Mouse (Mus musculus): ENCODE data around the gene Foxj1. TPM values are rescaled to one million over a fixed set of nuclear protein-coding genes. Genes with fewer than 3 reads are reported as not detected.
A peak's percentile ranks its signal among the peaks of the same experiment; 100 is the strongest.

Foxj1 gene
- polyA plus RNA-seq, 1 experiment from 2014 or later: 0.20 TPM

DNA sequence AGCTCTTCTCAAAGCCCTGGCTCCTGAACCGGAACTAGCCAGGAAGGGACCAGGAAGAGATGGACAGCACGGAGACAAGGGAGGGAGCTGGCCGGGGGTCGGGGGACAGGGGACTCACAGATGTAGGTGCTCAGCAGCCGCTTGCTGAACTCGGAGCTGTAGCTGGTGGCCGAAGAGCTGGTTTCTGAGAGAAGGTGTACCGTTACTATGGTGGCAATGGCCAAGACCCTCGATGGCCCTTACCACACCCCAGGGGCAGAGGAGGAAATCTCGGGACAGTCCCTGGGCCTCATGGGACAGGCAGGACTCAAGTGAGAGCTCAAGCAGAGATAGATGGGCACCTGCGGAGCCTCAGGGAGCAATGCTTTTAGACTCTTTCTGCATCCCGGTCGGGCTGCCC is 42.8 kb downstream of the Foxj1 start:
- no peak overlapping the region for H3K4me2 ChIP-seq (ENCODE audit: low read depth, severe bottlenecking)
- H3K9me3 ChIP-seq (ENCODE audit: control insufficient read depth, low read length): no peaks in the 10 kb centered on the region
- no peaks in the 10 kb centered on the region for H3K27me3 ChIP-seq (ENCODE audit: control insufficient read depth, insufficient read depth, low read length)
- no peak overlapping the region for H3K4me3 ChIP-seq (ENCODE audit: low read depth, low read length)
- H3K36me3 ChIP-seq (ENCODE audit: control insufficient read depth, insufficient read depth, low read length): peaks cover 7% of the 10 kb centered on the region
- no peak for ATAC-seq (ENCODE audit: insufficient number of reproducible peaks, low FRiP score, low TSS enrichment, low read depth)
- no peak for DNase-seq (ENCODE audit: low spot score)
- H3K27ac ChIP-seq (replicated peaks; ENCODE audit: low read depth, low read length): no peak overlapping the region
- no peaks in the 10 kb centered on the region for H3K4me1 ChIP-seq (ENCODE audit: control insufficient read depth, insufficient read depth, low read length)
- H3K9ac ChIP-seq (ENCODE audit: low read length): no peak overlapping the region
- WGBS: 91% methylated on average over 13 of the region's 13 CpGs

- no peak overlapping the region for H3K27ac ChIP-seq (replicated peaks; ENCODE audit: low read depth, low read length)
- 72% methylated on average over 8 of the region's 8 CpGs for WGBS
- no peak overlapping the region for H3K9ac ChIP-seq (ENCODE audit: low read length)
- ATAC-seq (ENCODE audit: insufficient number of reproducible peaks, low FRiP score, low TSS enrichment, low read depth) (no peak), DNase-seq (ENCODE audit: low spot score) (no peak)
- H3K4me1 ChIP-seq (ENCODE audit: control insufficient read depth, insufficient read depth, low read length): no peaks in the 10 kb centered on the region
- H3K4me2 ChIP-seq (ENCODE audit: low read depth, severe bottlenecking): no peak overlapping the region
- peaks cover 7% of the 10 kb centered on the region; the same call in 1 of the 2 replicates for H3K36me3 ChIP-seq (ENCODE audit: control insufficient read depth, insufficient read depth, low read length)
- H3K27me3 ChIP-seq (ENCODE audit: control insufficient read depth, insufficient read depth, low read length): no peaks in the 10 kb centered on the region; the same call in 1 of the 2 replicates
- no peaks in the 10 kb centered on the region for H3K9me3 ChIP-seq (ENCODE audit: control insufficient read depth, low read length)
- H3K4me3 ChIP-seq (ENCODE audit: low read depth, low read length): no peak overlapping the region
These were observed 44.6 kb downstream of the Foxj1 start for GRCm38 (mm10) chr11:116290556-116290955.

GRCm38 (mm10) chr11:116287351-116287750 is 47.8 kb downstream of the Foxj1 start:
- Histone ChIP-seq H3K27me3 (ENCODE audit: control insufficient read depth, insufficient read depth, low read length) (peaks cover 28% of the 10 kb centered on the region), H3K36me3 (ENCODE audit: control insufficient read depth, insufficient read depth, low read length) (peaks cover 7% of the 10 kb centered on the region; the same call in 1 of the 2 replicates), H3K4me3 (ENCODE audit: low read depth, low read length) (no peak overlapping the region), H3K27ac (replicated peaks; ENCODE audit: low read depth, low read length) (no peak overlapping the region), H3K4me1 (ENCODE audit: control insufficient read depth, insufficient read depth, low read length) (no peaks in the 10 kb centered on the region), H3K9ac (ENCODE audit: low read length) (no peak overlapping the region), H3K4me2 (ENCODE audit: low read depth, severe bottlenecking) (no peak overlapping the region), H3K9me3 (ENCODE audit: control insufficient read depth, low read length) (no peaks in the 10 kb centered on the region)
- 80% methylated on average over 5 of the region's 5 CpGs for WGBS
- no peak for DNase-seq (ENCODE audit: low spot score)
- no peak for ATAC-seq (ENCODE audit: insufficient number of reproducible peaks, low FRiP score, low TSS enrichment, low read depth)

DNA sequence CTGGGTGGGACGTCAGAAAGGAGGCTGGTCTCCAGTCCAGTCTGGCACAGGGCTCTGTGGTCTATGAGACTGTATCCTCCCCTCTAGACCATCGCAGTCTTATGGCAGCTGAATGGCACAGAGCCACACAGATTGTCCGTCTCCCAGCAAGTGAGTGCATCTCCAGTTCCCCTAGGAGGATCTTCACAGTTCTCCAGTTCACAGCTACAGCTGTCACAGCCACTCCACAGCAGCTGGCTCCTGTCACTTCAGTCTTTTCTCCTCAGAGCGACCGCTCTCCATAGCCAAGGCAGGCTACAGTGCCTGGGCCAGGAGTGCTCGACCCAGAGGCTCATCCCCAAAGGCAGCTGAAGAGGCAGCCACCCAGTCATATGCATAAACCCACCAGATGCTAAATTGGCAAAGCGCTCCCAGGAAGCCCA is 49.4 kb downstream of the Foxj1 start:
- DNase-seq (ENCODE audit: low spot score) (no peak), ATAC-seq (ENCODE audit: insufficient number of reproducible peaks, low FRiP score, low TSS enrichment, low read depth) (no peak)
- 74% methylated on average over 7 of the region's 7 CpGs for WGBS
- H3K4me3 ChIP-seq (ENCODE audit: low read depth, low read length): no peak overlapping the region
- peaks cover 3% of the 10 kb centered on the region; the same call in 1 of the 2 replicates for H3K36me3 ChIP-seq (ENCODE audit: control insufficient read depth, insufficient read depth, low read length)
- peaks cover 44% of the 10 kb centered on the region for H3K27me3 ChIP-seq (ENCODE audit: control insufficient read depth, insufficient read depth, low read length)
- H3K4me1 ChIP-seq (ENCODE audit: control insufficient read depth, insufficient read depth, low read length): peaks cover 4% of the 10 kb centered on the region; the same call in 1 of the 2 replicates
- no peaks in the 10 kb centered on the region for H3K9me3 ChIP-seq (ENCODE audit: control insufficient read depth, low read length)
- H3K4me2 ChIP-seq (ENCODE audit: low read depth, severe bottlenecking): no peak overlapping the region
- no peak overlapping the region for H3K27ac ChIP-seq (replicated peaks; ENCODE audit: low read depth, low read length)
- H3K9ac ChIP-seq (ENCODE audit: low read length): no peak overlapping the region

DNA sequence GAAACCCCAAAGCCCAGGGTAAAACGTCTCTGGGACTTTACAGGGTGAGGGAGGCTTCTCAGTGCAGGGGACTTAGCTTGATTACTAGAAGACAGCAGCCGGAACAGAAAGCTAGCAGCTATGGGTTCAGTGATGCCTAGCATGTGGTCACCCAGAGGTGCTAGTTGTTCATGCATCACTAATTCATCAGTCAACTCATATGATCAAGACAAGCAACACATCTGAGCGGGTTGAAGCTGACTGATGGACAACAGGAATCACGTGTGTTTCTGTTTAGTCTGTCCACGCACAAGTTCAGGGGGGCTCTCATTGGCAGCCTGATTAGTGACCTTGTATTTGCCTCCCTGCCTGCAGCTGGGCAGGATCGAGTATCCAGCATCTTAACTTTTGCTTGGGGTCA is 51.2 kb downstream of the Foxj1 start:
- Histone ChIP-seq H3K9me3 (ENCODE audit: control insufficient read depth, low read length) (no peaks in the 10 kb centered on the region), H3K27ac (replicated peaks; ENCODE audit: low read depth, low read length) (no peak overlapping the region), H3K4me3 (ENCODE audit: low read depth, low read length) (no peak overlapping the region), H3K4me1 (ENCODE audit: control insufficient read depth, insufficient read depth, low read length) (peaks cover 4% of the 10 kb centered on the region; the same call in 1 of the 2 replicates), H3K9ac (ENCODE audit: low read length) (no peak overlapping the region), H3K4me2 (ENCODE audit: low read depth, severe bottlenecking) (no peak overlapping the region), H3K27me3 (ENCODE audit: control insufficient read depth, insufficient read depth, low read length) (peaks cover 53% of the 10 kb centered on the region), H3K36me3 (ENCODE audit: control insufficient read depth, insufficient read depth, low read length) (peaks cover 3% of the 10 kb centered on the region; the same call in 1 of the 2 replicates)
- ATAC-seq (ENCODE audit: insufficient number of reproducible peaks, low FRiP score, low TSS enrichment, low read depth) (no peak), DNase-seq (ENCODE audit: low spot score) (no peak)
- 41% methylated on average over 6 of the region's 6 CpGs for WGBS

DNA sequence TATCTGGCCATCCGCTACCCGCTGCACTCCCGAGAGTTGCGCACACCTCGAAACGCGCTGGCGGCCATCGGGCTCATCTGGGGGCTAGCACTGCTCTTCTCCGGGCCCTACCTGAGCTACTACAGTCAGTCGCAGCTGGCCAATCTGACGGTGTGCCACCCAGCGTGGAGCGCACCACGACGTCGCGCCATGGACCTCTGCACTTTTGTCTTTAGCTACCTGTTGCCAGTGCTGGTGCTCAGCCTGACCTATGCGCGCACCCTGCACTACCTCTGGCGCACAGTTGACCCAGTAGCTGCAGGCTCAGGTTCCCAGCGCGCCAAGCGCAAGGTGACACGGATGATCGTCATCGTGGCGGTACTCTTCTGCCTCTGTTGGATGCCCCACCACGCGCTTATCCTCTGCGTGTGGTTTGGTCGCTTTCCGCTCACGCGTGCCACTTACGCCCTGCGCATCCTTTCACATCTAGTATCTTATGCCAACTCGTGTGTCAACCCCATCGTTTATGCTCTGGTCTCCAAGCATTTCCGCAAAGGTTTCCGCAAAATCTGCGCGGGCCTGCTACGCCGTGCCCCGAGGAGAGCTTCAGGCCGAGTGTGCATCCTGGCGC is 52.2 kb downstream of the Foxj1 start:
- DNase-seq (ENCODE audit: low spot score): peak; percentile 33

DNA sequence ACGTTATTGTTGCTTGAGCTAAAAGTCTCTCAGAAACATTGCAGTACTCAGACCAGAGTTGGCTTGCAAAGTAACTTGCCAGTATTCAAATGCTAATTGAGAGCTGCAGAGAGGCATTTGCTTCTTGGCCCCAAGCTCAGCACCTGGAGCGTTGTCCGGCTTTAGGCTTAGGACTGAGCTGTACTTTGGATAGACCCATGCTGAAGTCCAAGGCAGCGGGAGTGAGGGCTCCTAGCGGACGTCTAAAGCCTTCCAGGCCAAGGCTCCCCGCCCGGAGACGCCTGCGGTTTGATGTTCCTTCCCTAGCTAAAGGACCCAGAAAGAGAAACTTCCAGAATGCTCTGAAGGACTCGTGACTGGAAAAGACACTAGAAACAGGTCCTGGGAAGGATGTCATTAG is 53.1 kb downstream of the Foxj1 start:
- Histone ChIP-seq H3K36me3 (ENCODE audit: control insufficient read depth, insufficient read depth, low read length) (no peaks in the 10 kb centered on the region), H3K27me3 (ENCODE audit: control insufficient read depth, insufficient read depth, low read length) (peaks cover 53% of the 10 kb centered on the region), H3K9me3 (ENCODE audit: control insufficient read depth, low read length) (no peaks in the 10 kb centered on the region), H3K4me1 (ENCODE audit: control insufficient read depth, insufficient read depth, low read length) (peaks cover 4% of the 10 kb centered on the region; the same call in 1 of the 2 replicates), H3K9ac (ENCODE audit: low read length) (no peak overlapping the region), H3K4me3 (ENCODE audit: low read depth, low read length) (no peak overlapping the region), H3K27ac (replicated peaks; ENCODE audit: low read depth, low read length) (no peak overlapping the region), H3K4me2 (ENCODE audit: low read depth, severe bottlenecking) (no peak overlapping the region)
- ATAC-seq (ENCODE audit: insufficient number of reproducible peaks, low FRiP score, low TSS enrichment, low read depth): no peak
- DNase-seq (ENCODE audit: low spot score): peak; percentile 57
- WGBS: under 1% methylated on average over 11 of the region's 11 CpGs

More for the DNA sequence above, 52.2 kb downstream of the Foxj1 start:
- no peak overlapping the region for H3K4me3 ChIP-seq (ENCODE audit: low read depth, low read length)
- H3K36me3 ChIP-seq (ENCODE audit: control insufficient read depth, insufficient read depth, low read length): peaks cover under 1% of the 10 kb centered on the region; the same call in 1 of the 2 replicates
- H3K4me1 ChIP-seq (ENCODE audit: control insufficient read depth, insufficient read depth, low read length): peaks cover 4% of the 10 kb centered on the region; the same call in 1 of the 2 replicates
- peaks cover 53% of the 10 kb centered on the region for H3K27me3 ChIP-seq (ENCODE audit: control insufficient read depth, insufficient read depth, low read length)
- no peak for ATAC-seq (ENCODE audit: insufficient number of reproducible peaks, low FRiP score, low TSS enrichment, low read depth)
- H3K4me2 ChIP-seq (ENCODE audit: low read depth, severe bottlenecking): no peak overlapping the region
- H3K9me3 ChIP-seq (ENCODE audit: control insufficient read depth, low read length): no peaks in the 10 kb centered on the region
- 10% methylated on average over 48 of the region's 48 CpGs for WGBS
- no peak overlapping the region for H3K9ac ChIP-seq (ENCODE audit: low read length)
- H3K27ac ChIP-seq (replicated peaks; ENCODE audit: low read depth, low read length): no peak overlapping the region

DNA sequence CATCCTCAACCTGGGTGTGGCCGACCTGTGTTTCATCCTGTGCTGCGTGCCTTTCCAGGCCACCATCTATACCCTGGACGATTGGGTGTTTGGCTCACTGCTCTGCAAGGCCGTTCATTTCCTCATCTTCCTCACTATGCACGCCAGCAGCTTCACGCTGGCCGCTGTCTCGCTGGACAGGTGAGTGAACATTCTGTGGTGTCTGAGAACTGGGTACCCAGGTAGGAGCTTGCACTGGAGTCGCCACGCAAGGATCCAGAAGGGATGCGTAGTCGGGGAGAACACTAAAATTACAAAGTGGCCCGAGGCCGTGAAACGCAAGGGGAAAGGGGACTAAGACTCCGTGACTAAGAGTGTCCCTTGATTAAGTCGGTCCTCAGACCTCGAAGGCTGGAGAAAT is 53.5 kb downstream of the Foxj1 start:
- 2% methylated on average over 18 of the region's 18 CpGs for WGBS
- ATAC-seq (ENCODE audit: insufficient number of reproducible peaks, low FRiP score, low TSS enrichment, low read depth) (no peak), DNase-seq (ENCODE audit: low spot score) (peak; percentile 40)
- Histone ChIP-seq H3K4me3 (ENCODE audit: low read depth, low read length) (peak overlapping the region; percentile 19), H3K27me3 (ENCODE audit: control insufficient read depth, insufficient read depth, low read length) (peaks cover 53% of the 10 kb centered on the region), H3K27ac (replicated peaks; ENCODE audit: low read depth, low read length) (no peak overlapping the region), H3K4me2 (ENCODE audit: low read depth, severe bottlenecking) (peak overlapping the region; percentile 41), H3K9ac (ENCODE audit: low read length) (no peak overlapping the region), H3K4me1 (ENCODE audit: control insufficient read depth, insufficient read depth, low read length) (peaks cover 4% of the 10 kb centered on the region; the same call in 1 of the 2 replicates), H3K36me3 (ENCODE audit: control insufficient read depth, insufficient read depth, low read length) (no peaks in the 10 kb centered on the region), H3K9me3 (ENCODE audit: control insufficient read depth, low read length) (no peaks in the 10 kb centered on the region)

Measured in limb, embryonic 11.5 days (tissue).